Mouse (Mus musculus) ES-Bruce4 (cell line): Measurements from ENCODE around the gene Trdmt1.

Source experiments
- CTCF ChIP-seq: IDR thresholded peaks from one replicate; pipeline ENCODE4 v1.8.1; 2011; ENCODE audit warnings: low read depth, low read length
- POLR2A ChIP-seq: IDR thresholded peaks from one replicate; pipeline ENCODE4 v1.8.1; 2011; ENCODE audit warnings: low read length; ENCODE audit not compliant: insufficient read depth

- TF ChIP-seq CTCF (no peak), POLR2A (no peak)
Observed at GRCm38 (mm10) chr2:13469641-13470040, 74.8 kb downstream of the Trdmt1 start.
